Mouse (Mus musculus): ENCODE data around the gene Col28a1. TPM values are rescaled to one million over a fixed set of nuclear protein-coding genes. Genes with fewer than 3 reads are reported as not detected.
A peak's percentile ranks its signal among the peaks of the same experiment; 100 is the strongest.

Gene Col28a1
- total RNA-seq (2021), result under 1 TPM; 0.22 to 0.23 TPM

DNA sequence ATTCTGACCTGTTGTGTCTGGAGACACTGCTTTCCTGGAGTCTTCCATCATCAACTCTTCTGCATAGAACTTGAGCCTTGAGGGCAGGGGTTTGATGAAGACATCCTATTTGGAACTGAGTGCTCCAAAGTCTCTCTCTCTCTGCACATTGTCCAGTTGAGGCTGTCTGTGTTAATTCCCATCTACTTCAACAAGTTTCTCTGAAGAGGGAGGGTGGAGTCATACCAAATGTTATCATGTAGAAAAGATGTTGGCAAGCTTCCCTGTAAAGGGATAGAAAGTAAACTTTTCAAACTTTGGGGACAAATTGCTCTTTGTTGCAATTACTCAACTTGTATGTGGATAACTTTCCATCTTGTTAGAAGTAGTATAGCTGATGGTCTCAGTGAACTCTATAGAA, at the start of gene Col28a1:
Gene Col28a1 (minus strand): TSS at position 101 of the 400 bp plus-strand sequence.
- no peak for DNase-seq

DNA sequence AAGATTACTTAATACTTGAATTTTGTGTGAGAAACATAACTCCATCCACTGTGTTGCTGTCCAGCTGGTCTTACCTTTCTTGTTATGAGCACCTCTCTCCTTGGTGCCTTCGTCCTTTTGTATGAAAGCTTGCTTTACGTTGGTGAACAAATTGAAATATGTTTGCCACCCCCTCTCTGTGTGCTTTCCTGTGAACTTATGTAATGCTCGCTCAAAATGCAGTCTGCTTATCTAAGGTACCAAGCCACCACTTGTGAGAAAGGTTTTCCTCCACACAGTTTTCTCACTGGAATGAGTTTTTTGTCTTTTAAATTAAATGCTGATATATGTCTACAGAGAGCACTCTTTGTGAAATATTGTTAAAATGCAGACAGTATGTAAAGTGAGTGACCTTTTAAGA, 36.2 kb upstream of the Col28a1 start:
- no peak for DNase-seq

DNA sequence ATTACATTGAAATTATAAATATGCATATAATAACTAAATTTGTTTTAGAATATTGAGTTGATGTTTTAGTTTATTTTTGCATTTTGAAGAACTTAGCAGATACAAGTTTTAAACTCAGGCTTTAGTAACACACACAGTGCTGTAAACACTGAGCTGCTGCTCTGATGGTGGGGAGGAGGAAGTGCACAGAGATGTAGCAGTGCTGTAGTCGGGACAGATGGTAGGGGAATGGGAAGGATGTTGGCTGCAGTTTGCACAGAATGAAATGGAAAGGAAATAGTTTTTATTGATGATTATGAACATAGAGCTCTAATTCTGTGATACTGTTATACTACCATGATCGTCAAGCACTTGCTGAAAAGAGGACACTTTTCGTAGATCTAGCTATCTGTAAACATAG, 34.6 kb upstream of the Col28a1 start:
- peak in 1 of 2 experiments; percentile 25 for DNase-seq

DNA sequence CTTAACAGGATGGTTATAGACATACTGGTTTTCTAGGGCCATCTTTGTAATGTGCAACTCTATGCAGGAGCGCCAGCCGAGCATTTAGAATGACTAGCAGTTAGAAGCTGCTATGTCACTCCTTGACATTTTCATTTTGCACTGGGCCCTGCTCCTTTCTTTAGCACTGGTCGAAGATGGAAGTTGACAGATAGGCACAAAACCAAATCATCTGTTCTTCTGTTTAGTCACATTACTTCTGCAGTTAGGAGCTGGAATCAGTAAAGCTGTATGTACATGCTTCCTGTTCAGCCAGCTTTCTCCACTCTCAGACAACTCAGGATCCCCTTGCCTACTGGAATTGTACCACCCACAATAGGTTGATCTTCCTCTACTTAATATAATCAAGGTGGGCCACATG, 18.2 kb upstream of the Col28a1 start:
- no peak for DNase-seq

DNA sequence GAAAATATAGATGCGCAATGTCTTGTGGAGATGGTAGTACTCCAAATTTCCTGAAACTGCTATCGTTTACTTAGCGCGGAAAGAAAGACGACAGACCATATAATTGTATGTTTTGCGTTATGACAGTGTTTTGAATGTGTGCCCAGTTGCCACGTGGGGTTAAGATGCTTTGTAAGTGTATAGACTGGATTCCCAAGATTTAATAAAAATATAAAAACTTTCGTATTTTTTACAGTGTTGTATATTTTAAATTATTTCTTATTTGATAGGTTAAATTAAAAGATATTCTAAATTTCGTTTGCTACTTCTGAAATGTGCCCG, 17.4 kb upstream of the Col28a1 start:
- no peak for DNase-seq

- peak; percentile 80 to 82 for DNase-seq
These were observed 16.8 kb upstream of the Col28a1 start, which contains the start of gene Mios for GRCm38 (mm10) chr6:8209047-8209865. Gene Mios (plus strand): TSS chr6:8209222.

DNA sequence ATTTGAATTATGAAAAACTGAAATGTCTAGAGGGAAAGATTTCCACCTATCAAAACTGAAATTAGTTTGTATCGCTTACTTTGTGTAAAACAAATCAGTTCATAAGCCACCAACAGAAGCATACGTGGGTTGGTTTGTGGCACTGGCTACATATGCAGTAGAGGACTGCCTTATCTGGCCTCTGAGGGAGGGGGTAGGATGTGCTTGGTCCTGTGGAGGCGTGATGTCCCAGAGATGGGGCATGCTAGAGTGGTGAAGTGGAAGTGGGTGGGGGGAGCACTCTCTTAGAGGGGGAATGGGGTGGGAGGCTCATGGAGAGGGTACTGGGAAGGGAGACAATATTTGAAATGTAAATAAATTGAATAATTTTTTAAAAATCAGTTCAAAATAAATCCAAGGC, 2.5 kb downstream of the Col28a1 start:
- no peak for DNase-seq

DNA sequence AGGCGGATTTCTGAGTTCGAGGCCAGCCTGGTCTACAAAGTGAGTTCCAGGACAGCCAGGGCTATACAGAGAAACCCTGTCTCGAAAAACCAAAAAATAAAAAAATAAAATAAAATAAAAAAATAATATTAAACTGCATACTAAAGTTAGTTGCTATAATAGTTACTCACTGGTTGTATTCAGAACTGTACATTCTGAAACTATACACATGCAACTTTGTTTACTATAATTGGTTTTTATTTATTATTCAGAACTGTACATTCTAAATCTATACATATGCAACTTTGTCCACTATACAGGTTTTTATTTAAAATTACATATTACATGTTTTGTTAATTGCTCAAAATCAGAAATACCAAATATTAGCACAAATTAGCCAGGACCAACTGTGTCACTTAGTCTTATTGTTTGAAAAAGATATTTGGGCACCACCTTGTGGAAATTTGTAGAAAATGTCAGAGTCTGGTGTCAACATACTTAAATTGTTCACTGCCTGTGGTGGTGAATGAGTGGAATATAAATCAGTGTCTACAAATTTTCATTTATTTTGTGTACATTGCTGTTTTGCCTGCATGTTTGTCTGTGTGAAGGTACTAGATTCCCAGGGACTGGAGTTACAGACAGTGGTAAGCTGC, 3.7 kb downstream of the Col28a1 start:
- no peak for DNase-seq

GRCm38 (mm10) chr6:8178397-8178941, 13.9 kb downstream of the Col28a1 start:
- DNase-seq, result no peak

DNA sequence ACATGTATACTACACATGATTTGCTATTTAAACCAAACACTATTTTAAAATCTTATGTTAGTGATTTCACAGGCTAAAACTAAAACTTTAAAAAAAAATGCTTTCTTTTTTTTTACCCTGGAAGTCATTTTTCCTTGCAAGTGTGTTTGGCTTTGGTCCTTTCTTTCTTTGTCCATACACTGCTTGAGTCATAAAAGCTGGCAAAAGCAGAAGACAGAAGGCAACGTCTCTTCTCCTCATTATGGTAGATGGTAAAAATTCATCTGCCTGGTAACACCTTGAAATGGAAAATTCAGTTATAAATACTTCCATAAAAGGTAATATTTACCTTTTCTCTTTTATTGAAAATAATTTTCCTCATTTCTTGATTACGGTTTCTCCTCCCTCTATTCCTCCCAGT, 16.3 kb downstream of the Col28a1 start:
- DNase-seq, result no peak

- no peak for DNase-seq
These were observed 17.1 kb downstream of the Col28a1 start for GRCm38 (mm10) chr6:8175346-8175745.

DNA sequence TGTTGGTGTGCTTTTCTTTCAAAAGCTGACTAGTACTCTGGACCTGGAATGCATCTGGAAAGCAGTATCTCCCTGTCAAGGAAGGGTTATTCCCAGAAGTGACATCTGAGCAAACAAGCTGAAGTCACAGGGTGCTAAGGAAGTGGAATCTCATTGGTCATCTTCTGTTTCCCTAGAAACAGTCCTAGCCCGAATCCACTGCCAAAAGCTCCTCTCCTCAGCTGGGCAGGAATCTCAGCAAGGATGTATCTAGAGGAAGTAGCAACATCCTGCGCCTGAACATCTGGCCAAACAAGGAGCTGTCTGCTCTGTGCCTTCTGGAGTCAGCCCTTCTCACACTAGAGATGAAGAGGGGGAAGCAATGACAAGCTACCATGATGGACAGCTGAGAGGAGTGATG, 18.4 kb downstream of the Col28a1 start:
- DNase-seq, result no peak

DNA sequence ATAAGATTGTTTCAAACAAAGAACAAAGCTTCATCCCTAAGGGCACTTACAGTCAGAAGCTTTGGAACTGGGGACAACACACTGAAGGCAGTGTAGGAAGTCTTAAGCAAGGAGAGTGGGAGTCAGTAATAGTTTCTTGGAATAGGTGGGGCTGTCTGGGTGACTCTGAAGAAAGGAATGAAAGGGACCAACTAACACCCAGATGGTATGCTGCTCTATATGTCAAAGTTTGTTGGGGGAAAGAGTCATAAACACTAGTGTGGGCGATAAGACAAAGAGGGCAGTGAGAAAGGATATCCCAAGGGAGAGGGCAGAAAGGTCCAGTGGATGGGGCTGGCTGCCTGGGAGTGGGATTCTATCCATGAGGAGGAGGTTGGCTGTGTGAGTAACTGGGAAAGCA, 20.3 kb downstream of the Col28a1 start:
- no peak for DNase-seq

DNA sequence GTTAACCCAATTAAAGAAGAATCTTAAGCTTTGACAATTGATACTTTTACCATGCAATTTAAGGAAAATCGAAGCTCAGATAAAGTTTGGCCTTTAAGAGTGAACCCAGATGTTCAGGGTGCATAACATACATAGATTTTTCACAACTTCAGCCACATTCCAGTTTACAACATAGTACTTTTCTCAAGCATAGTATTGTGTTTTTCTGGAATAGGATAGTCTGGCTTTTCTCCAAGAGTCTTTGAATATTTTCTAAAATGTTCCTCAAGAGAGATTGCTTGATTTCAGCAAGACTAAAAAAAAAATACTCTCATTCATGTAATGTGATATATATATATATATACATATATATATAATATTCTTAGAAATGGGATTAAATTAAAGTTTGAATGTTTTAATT, 27.7 kb downstream of the Col28a1 start:
- DNase-seq, result no peak

DNA sequence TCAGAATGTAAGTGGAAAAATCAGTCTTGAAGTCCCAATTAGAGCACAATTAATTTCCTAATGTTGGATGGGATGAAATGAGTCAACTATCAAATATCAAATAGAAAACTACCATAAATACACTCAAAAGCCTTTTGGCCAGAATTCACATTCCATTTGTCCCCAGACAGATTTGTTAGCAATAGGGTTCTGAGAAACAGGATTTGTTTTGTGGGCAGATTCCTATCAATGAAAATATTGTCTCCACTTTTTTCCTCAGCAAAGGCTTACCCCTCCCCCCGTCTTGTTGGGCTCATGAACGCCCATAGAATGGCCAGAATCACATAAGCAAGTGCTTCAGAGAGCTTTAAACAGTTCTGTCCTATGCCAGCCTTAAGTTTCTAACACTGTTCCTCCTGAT, 32.4 kb downstream of the Col28a1 start:
- no peak for DNase-seq

DNA sequence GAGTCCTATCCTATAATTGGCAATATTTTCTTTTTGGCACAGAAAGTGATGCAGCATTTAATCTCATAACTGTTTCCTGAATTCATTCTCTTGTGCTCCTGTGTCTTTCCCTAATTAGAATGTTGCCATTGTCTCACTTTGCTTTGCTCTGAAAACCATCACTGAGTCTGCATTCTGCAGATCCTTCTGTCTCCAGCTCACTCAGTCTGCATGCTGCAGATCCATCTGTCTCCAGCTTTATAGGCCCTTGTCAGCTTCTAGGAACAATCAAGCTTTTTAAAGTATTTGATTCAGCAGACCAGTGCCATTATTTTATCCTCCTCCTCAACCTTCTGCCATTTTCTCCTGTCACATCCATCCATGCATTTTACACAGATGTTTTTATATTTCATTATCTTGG, 35.3 kb downstream of the Col28a1 start:
- peak; percentile 8 to 28 for DNase-seq

- DNase-seq, result no peak
These were observed 39.7 kb downstream of the Col28a1 start for GRCm38 (mm10) chr6:8152551-8153361.

DNA sequence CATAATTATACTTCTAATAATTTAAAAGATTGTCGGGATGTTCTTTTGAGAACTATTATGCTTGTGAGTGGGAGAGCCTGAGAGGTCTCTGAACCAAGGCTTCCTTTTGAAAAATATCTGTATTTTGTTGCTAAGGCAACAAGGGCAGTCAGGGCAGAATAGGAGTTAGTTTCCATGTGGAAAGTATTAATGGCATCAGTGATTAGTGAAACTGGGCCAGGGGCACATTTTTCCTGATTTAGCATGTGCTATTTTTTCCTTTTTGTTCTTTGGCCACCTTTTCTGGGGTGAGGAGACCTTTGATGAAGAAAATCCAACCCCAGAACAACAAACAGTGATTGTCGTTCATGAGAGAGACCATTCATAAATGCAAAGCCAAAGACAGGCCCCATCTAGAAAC, 43.5 kb downstream of the Col28a1 start:
- DNase-seq, result no peak

GRCm38 (mm10) chr6:8141881-8142280, 50.5 kb downstream of the Col28a1 start:
- no peak for DNase-seq

- DNase-seq, result no peak
These were observed 62.3 kb downstream of the Col28a1 start for GRCm38 (mm10) chr6:8130149-8130548.

- DNase-seq, result no peak
These were observed 64.3 kb downstream of the Col28a1 start for GRCm38 (mm10) chr6:8128164-8128563.

DNA sequence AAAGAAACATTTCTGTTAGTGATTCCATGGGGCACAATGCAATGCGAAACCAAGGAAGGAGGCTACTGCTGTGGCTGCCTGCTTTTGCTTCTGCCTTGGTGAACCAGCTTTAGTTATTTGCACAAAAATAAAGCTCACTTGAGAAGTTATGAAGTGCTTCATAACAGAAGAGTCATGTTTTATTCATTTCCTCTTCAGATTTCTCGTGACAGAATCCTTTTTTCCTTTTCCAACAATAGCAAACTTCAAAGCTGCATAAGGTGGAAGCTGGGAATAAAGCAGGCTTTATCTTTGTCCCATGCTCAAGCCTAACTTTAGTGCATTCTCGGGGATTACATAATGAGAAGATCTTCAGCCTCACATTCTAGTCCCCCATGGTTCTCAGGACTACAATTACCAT, 65.9 kb downstream of the Col28a1 start:
- no peak for DNase-seq

GRCm38 (mm10) chr6:8119116-8119515, 73.3 kb downstream of the Col28a1 start:
- no peak for DNase-seq
